ENCODE assay signal across 10 mouse cellular contexts in the genomic region with DNA sequence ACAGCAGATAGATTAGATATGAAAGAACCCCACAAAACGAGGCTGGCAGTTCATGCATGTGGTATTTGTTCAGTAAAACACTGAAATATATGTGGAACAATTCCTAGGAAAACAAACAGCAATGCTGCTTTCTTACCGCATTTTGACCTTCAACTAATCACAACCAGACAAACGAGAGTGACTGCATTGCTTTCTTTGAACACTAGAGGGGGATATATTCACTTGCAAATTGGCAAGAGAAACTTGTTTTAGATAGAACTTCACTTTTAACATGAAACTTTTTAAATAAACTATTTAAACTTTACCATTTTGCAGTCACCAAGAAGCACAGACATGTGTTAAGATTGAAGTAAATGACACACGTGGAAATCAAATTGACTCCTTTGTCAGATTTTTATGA. TPM values are rescaled to one million over a fixed set of nuclear protein-coding genes. Genes with fewer than 3 reads are reported as not detected.
A peak's percentile ranks its signal among the peaks of the same experiment; 100 is the strongest.
DNase-seq lines count a peak whose midpoint lies in the region; ATAC-seq and TF ChIP-seq lines count a peak whose summit lies in the region.
"Had no signal": no experiment of that assay in that cellular context is flagged by ENCODE, and none has a peak within 500 bp of the region (broad histone marks: within the 10 kb centered on the region; RNA-seq: fewer than 3 reads in every experiment).

No protein-coding gene starts in this region.

- 0 out of 2 replicates have a peak, but pooled peaks have one; percentile 7 for TF ChIP-seq CTCF in kidney, adult 2 months (conservative IDR thresholded peaks at IDR 0.05; ENCODE audit: insufficient read depth, insufficient read length, low read depth, low read length)

- no peaks in the 10 kb centered on the region for H3K36me3 ChIP-seq in kidney, adult 2 months (ENCODE audit: control insufficient read depth, insufficient read depth, low read length)
- H3K36me3 ChIP-seq in kidney, embryonic 14.5 days (ENCODE audit: control insufficient read depth, insufficient read depth, low read length): no peaks in the 10 kb centered on the region
- H3K36me3 ChIP-seq: heart, embryonic 15.5 days had no signal

- DNase-seq in kidney, adult 2 months: peak; percentile 79
- peak; percentile 26 for DNase-seq in urinary bladder, postnatal 25 days (ENCODE audit: low spot score)
- DNase-seq in urinary bladder, adult 2 months (ENCODE audit: low spot score): no peak
- DNase-seq in embryo, embryonic 10 days (ENCODE audit: low spot score): peak; percentile 76
- DNase-seq in layer of hippocampus, postnatal 10 days (ENCODE audit: low spot score in 2 of 2): no peak

- no peaks in the 10 kb centered on the region for H3K9me3 ChIP-seq in kidney, embryonic 14.5 days (ENCODE audit: control insufficient read depth, low read length)
- H3K9me3 ChIP-seq: heart, embryonic 15.5 days had no signal

- no peak overlapping the region for H3K9ac ChIP-seq in kidney, embryonic 14.5 days (ENCODE audit: low read depth, low read length)
- H3K9ac ChIP-seq: heart, embryonic 15.5 days had no signal

- no peak for ATAC-seq in kidney, embryonic 14.5 days (ENCODE audit: low FRiP score, low TSS enrichment)
- ATAC-seq in megakaryocyte, adult 5-6 weeks (ENCODE audit: poor library complexity, severe bottlenecking): peak; percentile 71; the same call in 1 of the 2 replicates
- no peak for ATAC-seq in activated CD4-positive, CD25-positive, alpha-beta regulatory T cell, adult 4 months

- H3K4me3 ChIP-seq in kidney, adult 2 months (ENCODE audit: insufficient read depth, low read depth, low read length): no peak overlapping the region
- H3K4me3 ChIP-seq in kidney, embryonic 14.5 days (ENCODE audit: low read length): no peak overlapping the region
- H3K4me3 ChIP-seq: heart, embryonic 15.5 days; myocyte had no signal

- no peaks in the 10 kb centered on the region for H3K27me3 ChIP-seq in kidney, adult 2 months (replicated peaks; ENCODE audit: control insufficient read depth, insufficient read depth, low read length)
- H3K27me3 ChIP-seq in kidney, embryonic 14.5 days (ENCODE audit: control insufficient read depth, insufficient read depth, low read length): no peaks in the 10 kb centered on the region
- H3K27me3 ChIP-seq: heart, embryonic 15.5 days had no signal

- no peak overlapping the region for H3K27ac ChIP-seq in kidney, adult 2 months (ENCODE audit: insufficient read depth, low read depth, low read length)
- no peak overlapping the region for H3K27ac ChIP-seq in kidney, embryonic 14.5 days (ENCODE audit: low read depth, low read length)
- H3K27ac ChIP-seq: heart, embryonic 15.5 days had no signal

- no peak for TF ChIP-seq POLR2A in kidney, adult 2 months (IDR thresholded peaks at IDR 0.05; ENCODE audit: low read depth, low read length)

- no peaks in the 10 kb centered on the region for H3K4me1 ChIP-seq in kidney, adult 2 months (ENCODE audit: control insufficient read depth, insufficient read depth, low read length)
- H3K4me1 ChIP-seq in kidney, embryonic 14.5 days (ENCODE audit: control insufficient read depth, insufficient read depth, low read length): no peaks in the 10 kb centered on the region

- WGBS in kidney, adult 2 months: 1% methylated on average over 4 of the region's 4 CpGs
- WGBS in kidney, embryonic 14.5 days: 2% methylated on average over 4 of the region's 4 CpGs

- no peak overlapping the region for H3K4me2 ChIP-seq in kidney, embryonic 14.5 days (replicated peaks; ENCODE audit: low read depth, low read length)
- H3K4me2 ChIP-seq: heart, embryonic 15.5 days had no signal

RNA-seq across cellular contexts. Expression of gene Dnah7a, which starts 8.9 kb away (rescaled TPM):
- 0.02 TPM in 1 of 2 replicates, not detected in the other for polyA plus RNA-seq in kidney, adult 2 months (2012; rRNA removed)
- 1.1 and 1.9 TPM in 2 replicates for polyA plus RNA-seq in kidney, embryonic 14.5 days (2014; fragmentation: Nextera tagmentation; extraction: Ambion mirVana)
- 0.25 and 0.33 TPM in 2 replicates for polyA plus RNA-seq in urinary bladder, adult 2 months (2012; rRNA removed)
- not detected in 2 replicates for total RNA-seq in megakaryocyte, adult 5-6 weeks (2015)
- not detected in 2 replicates for total RNA-seq in megakaryocyte, adult 5-6 weeks (2017)
- polyA plus RNA-seq in activated CD4-positive, CD25-positive, alpha-beta regulatory T cell, adult 4 months (2017; shearing (Covaris generic)): 1 to 10 TPM; 1.4 to 2.5 TPM
- total RNA-seq in layer of hippocampus, postnatal 10 days (2021): 1 to 10 TPM; 5.7 to 6.2 TPM
- polyA plus RNA-seq: myocyte had no signal

Comparison
In these comparisons a context has a peak if more than half of its experiments do, and no peak if none do; other contexts are left out.
1. DNase-seq: peak in kidney, adult 2 months (single experiment), urinary bladder, postnatal 25 days (single experiment) and embryo, embryonic 10 days (single experiment); none in urinary bladder, adult 2 months (single experiment) and layer of hippocampus, postnatal 10 days (0 of 2).